Mouse (Mus musculus): ENCODE results near the gene Olfr1230. TPM values are rescaled to one million over a fixed set of nuclear protein-coding genes. Genes with fewer than 3 reads are reported as not detected.

Gene Olfr1230
- polyA plus RNA-seq (2012; rRNA removed): not detected in 2 replicates

GRCm38 (mm10) chr2:89297168-89297567, at the start of gene Olfr1230:
TSS of gene Olfr1230 (minus strand) at chr2:89297268.

GRCm38 (mm10) chr2:89342298-89342697, 45.2 kb upstream of the Olfr1230 start, which contains the start of gene Olfr1233:
TSS of gene Olfr1233 (minus strand) at chr2:89342398.

GRCm38 (mm10) chr2:89329575-89329974, 32.5 kb upstream of the Olfr1230 start, which contains the start of gene Olfr1232:
TSS of gene Olfr1232 (minus strand) at chr2:89329675.

GRCm38 (mm10) chr2:89306974-89307373, 9.9 kb upstream of the Olfr1230 start, which contains the start of gene Olfr1231:
TSS of gene Olfr1231 (minus strand) at chr2:89307074.

GRCm38 (mm10) chr2:89287914-89288313, 9.2 kb downstream of the Olfr1230 start, which contains the start of gene Olfr1229:
TSS of gene Olfr1229 (minus strand) at chr2:89288014.

GRCm38 (mm10) chr2:89253962-89254361, 43.1 kb downstream of the Olfr1230 start, which contains the start of gene Olfr1228:
TSS of gene Olfr1228 (minus strand) at chr2:89254062.

Other genes with a start within 250 kb of the Olfr1230 start
- not detected in 2 replicates for gene Olfr1218, start 236.1 kb downstream of the Olfr1230 start, polyA plus RNA-seq (2012; rRNA removed)
- gene Olfr1219, start 213.8 kb downstream of the Olfr1230 start, polyA plus RNA-seq (2012; rRNA removed): not detected in 2 replicates
- gene Olfr1220, start 190.4 kb downstream of the Olfr1230 start, polyA plus RNA-seq (2012; rRNA removed): not detected in 2 replicates
- not detected in 2 replicates for gene Olfr1221, start 180.0 kb downstream of the Olfr1230 start, polyA plus RNA-seq (2012; rRNA removed)
- gene Olfr1222, start 164.2 kb downstream of the Olfr1230 start, polyA plus RNA-seq (2012; rRNA removed): not detected in 2 replicates
- gene Olfr1223, start 145.7 kb downstream of the Olfr1230 start, polyA plus RNA-seq (2012; rRNA removed): not detected in 2 replicates
- not detected in 2 replicates for gene Olfr1224-ps1, start 133.2 kb downstream of the Olfr1230 start, polyA plus RNA-seq (2012; rRNA removed)
- gene Olfr1225, start 122.6 kb downstream of the Olfr1230 start, polyA plus RNA-seq (2012; rRNA removed): not detected in 2 replicates
- gene Olfr1226, start 97.2 kb downstream of the Olfr1230 start, polyA plus RNA-seq (2012; rRNA removed): not detected in 2 replicates
- not detected in 2 replicates for gene Olfr1228, start 43.2 kb downstream of the Olfr1230 start, polyA plus RNA-seq (2012; rRNA removed)
- not detected in 2 replicates for gene Olfr1229, start 9.3 kb downstream of the Olfr1230 start, polyA plus RNA-seq (2012; rRNA removed)
- gene Olfr1231, start 9.8 kb upstream of the Olfr1230 start, polyA plus RNA-seq (2012; rRNA removed): not detected in 2 replicates
- gene Olfr1232, start 32.4 kb upstream of the Olfr1230 start, polyA plus RNA-seq (2012; rRNA removed): not detected in 2 replicates
- not detected in 2 replicates for gene Olfr1233, start 45.1 kb upstream of the Olfr1230 start, polyA plus RNA-seq (2012; rRNA removed)
- not detected in 2 replicates for gene Olfr1234, start 67.6 kb upstream of the Olfr1230 start, polyA plus RNA-seq (2012; rRNA removed)
- gene Olfr1238, start 112.4 kb upstream of the Olfr1230 start, polyA plus RNA-seq (2012; rRNA removed): not detected in 2 replicates
- not detected in 2 replicates for gene Olfr1239, start 123.1 kb upstream of the Olfr1230 start, polyA plus RNA-seq (2012; rRNA removed)
- not detected in 2 replicates for gene Olfr1240, start 145.7 kb upstream of the Olfr1230 start, polyA plus RNA-seq (2012; rRNA removed)
- not detected in 2 replicates for gene Olfr1241, start 189.9 kb upstream of the Olfr1230 start, polyA plus RNA-seq (2012; rRNA removed)
- not detected in 2 replicates for gene Olfr1242, start 201.1 kb upstream of the Olfr1230 start, polyA plus RNA-seq (2012; rRNA removed)
- not detected in 2 replicates for gene Olfr1243, start 234.2 kb upstream of the Olfr1230 start, polyA plus RNA-seq (2012; rRNA removed)